Mouse (Mus musculus) hindbrain, embryonic 11.5 days (tissue): ENCODE measurements around the gene Iqch. TPM values are rescaled to one million over a fixed set of nuclear protein-coding genes. Genes with fewer than 3 reads are reported as not detected.

ENCODE experiments used
- ATAC-seq: fragments of 200-750 bp; cut with Nextera tagmentation; 2 replicates; pipeline ENCODE4 v1.8.0; 2017; ENCODE audit warnings: mild to moderate bottlenecking, moderate TSS enrichment, moderate library complexity; ENCODE audit not compliant: low FRiP score
- DNase-seq: peaks from one replicate; pipeline ENCODE4 v3.0.0-alpha.2; 2015; ENCODE audit warnings: low spot score
- H3K27ac ChIP-seq: fragments of 300-500 bp; sonication (generic); 2 replicates; pipeline ENCODE4 v1.5.1; 2014; ENCODE audit warnings: mild to moderate bottlenecking, low read depth, low read length
- H3K27me3 ChIP-seq: fragments of 300-500 bp; sonication (generic); 2 replicates; pipeline ENCODE4 v1.6.1; 2014; ENCODE audit warnings: mild to moderate bottlenecking, low read length, moderate library complexity, mixed read lengths; ENCODE audit not compliant: control insufficient read depth, insufficient read depth
- H3K36me3 ChIP-seq: fragments of 300-500 bp; sonication (generic); 2 replicates; pipeline ENCODE4 v1.6.1; 2014; ENCODE audit warnings: mild to moderate bottlenecking, low read length, moderate library complexity, mixed read lengths; ENCODE audit not compliant: control insufficient read depth, insufficient read depth
- H3K4me1 ChIP-seq: fragments of 300-500 bp; sonication (generic); replicated peaks from 2 replicates; pipeline ENCODE4 v1.6.1; 2014; ENCODE audit warnings: low read length, mixed read lengths; ENCODE audit not compliant: control insufficient read depth, insufficient read depth
- H3K4me2 ChIP-seq: fragments of 300-500 bp; sonication (generic); replicated peaks from 2 replicates; pipeline ENCODE4 v1.6.1; 2014; ENCODE audit warnings: mild to moderate bottlenecking, low read depth, low read length
- H3K4me3 ChIP-seq: fragments of 300-500 bp; sonication (generic); 2 replicates; pipeline ENCODE4 v1.5.1; 2014; ENCODE audit warnings: low read depth, low read length
- H3K9ac ChIP-seq: fragments of 300-500 bp; sonication (generic); 2 replicates; pipeline ENCODE4 v1.6.1; 2014; ENCODE audit warnings: low read depth, low read length
- H3K9me3 ChIP-seq: fragments of 300-500 bp; sonication (generic); 2 replicates; pipeline ENCODE4 v1.6.1; 2016; ENCODE audit warnings: low read length; ENCODE audit not compliant: control insufficient read depth
- WGBS: fragments of 180-500 bp; shearing (Covaris S2); extraction: QIAGEN DNeasy Blood & Tissue Kit; methylation state at CpG from one replicate; pipeline ENCODE4 v1.1.7; 2014; 5-methylcytosine and 5-hydroxymethylcytosine counted together
- polyA plus RNA-seq: library from polyadenylated mRNA; unstranded; fragments of >200 nt; fragmentation: Nextera tagmentation; extraction: Ambion mirVana; gene quantifications from 2 replicates; pipeline ENCODE4 v1.2.1, GENCODE M21; 2014

The Iqch gene
- polyA plus RNA-seq, 1 experiment from 2014 or later: 0.32 TPM

DNA sequence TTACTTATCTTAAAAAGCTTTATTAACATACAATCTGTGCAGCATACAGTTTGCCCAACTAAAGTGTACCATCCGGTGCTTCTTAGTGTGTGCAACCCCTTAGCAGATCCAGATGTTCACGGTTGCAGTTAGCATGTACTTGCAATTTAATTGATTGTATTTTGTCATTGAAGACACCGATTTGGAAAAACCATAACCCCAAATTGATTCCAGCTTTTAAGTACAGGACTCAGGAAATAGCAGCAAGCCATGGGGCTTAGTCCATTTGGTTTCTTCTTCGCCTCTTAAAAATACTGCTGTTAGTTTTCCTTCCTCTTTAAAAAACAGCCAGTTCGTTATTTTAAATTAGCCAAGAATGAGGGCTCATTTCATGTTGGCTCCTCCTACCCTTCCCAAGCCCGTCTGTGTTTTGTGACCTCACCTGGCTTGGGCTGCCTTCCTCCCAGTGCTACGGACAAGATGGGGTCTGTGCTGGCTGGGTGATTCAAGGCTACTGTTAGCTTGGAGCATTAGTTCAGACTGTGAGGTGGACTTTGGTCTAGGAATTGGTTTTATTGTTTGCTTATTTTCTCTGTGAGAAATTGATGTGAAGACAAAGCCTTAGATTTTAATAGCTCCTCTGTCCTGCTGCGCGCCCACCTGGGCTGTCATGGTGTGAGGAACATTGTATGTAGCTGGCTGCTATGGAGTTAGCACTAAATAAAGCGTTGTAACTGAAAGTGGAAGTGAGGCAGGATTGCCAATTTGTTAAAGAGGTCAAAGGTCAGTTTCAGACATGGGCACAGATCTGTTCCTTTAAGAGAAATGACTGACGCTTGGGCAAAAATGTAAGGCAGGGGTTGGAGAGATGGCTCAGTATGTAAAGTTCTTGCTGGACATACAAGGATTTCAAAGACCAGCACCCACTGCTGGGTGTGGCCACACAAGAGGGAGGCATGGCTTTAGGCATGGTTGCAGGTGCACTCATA is 12.0 kb upstream of the Iqch start:
- Histone ChIP-seq H3K4me2 (no peak overlapping the region), H3K9ac (no peak overlapping the region), H3K4me3 (no peak overlapping the region), H3K36me3 (no peaks in the 10 kb centered on the region), H3K27me3 (no peaks in the 10 kb centered on the region), H3K27ac (no peak overlapping the region), H3K4me1 (peaks cover 9% of the 10 kb centered on the region), H3K9me3 (no peaks in the 10 kb centered on the region)
- WGBS: 86% methylated on average over 11 of the region's 11 CpGs
- DNase-seq (no peak), ATAC-seq (no peak)

DNA sequence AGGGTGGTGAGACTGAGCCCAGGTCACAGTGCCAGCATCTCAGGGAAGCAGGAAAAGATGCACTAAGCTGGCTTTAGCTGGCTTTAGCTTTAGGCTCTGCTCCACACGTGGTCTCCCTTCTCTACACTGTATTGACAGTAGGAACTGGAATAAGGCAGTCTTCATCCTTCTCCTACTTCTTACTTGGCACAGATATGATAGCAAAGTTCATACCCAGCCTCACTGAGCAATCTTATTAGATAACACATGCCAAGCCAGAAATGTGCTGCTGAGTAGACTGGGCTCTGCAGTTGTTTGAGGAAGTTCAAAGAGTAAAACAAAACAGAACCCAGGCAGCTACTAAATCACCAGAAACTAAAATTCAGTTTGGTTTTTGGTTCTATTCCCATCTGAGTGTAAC is 11.3 kb upstream of the Iqch start:
- Histone ChIP-seq H3K9me3 (no peaks in the 10 kb centered on the region), H3K4me1 (peaks cover 9% of the 10 kb centered on the region), H3K4me2 (no peak overlapping the region), H3K4me3 (no peak overlapping the region), H3K36me3 (no peaks in the 10 kb centered on the region), H3K9ac (no peak overlapping the region), H3K27ac (no peak overlapping the region), H3K27me3 (no peaks in the 10 kb centered on the region)
- DNase-seq (no peak), ATAC-seq (no peak)
- WGBS: 68% methylated on average over 1 of the region's 1 CpGs

GRCm38 (mm10) chr9:63612565-63613515 is 10.5 kb upstream of the Iqch start:
- Histone ChIP-seq H3K4me3 (no peak overlapping the region), H3K4me2 (no peak overlapping the region), H3K27me3 (no peaks in the 10 kb centered on the region), H3K9me3 (no peaks in the 10 kb centered on the region), H3K4me1 (peaks cover 9% of the 10 kb centered on the region), H3K27ac (no peak overlapping the region), H3K36me3 (no peaks in the 10 kb centered on the region), H3K9ac (no peak overlapping the region)
- 50% methylated on average over 16 of the region's 16 CpGs for WGBS
- ATAC-seq (no peak), DNase-seq (peak; percentile 42)

DNA sequence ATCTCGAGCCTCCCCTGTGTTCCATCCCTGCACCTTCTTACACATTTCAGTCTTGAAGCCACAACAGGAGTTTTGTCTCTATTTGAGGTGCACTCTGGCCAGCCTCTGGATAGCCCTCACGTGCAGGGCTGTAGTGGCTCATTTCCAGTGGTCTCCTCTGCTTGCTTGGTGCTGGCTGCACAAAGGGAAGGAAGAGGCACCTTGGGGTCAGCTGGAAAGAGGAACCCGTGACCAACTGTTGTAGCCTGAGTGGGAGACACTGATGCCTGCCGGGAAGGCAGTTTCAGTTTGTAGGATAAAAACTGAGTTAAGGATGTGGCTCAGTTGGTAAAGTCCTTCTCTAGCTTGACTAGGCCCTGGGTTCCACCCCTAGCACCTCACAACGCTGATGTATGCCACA is 9.7 kb upstream of the Iqch start:
- DNase-seq: no peak
- no peak overlapping the region for H3K9ac ChIP-seq
- no peak for ATAC-seq
- no peak overlapping the region for H3K4me3 ChIP-seq
- H3K4me2 ChIP-seq: no peak overlapping the region
- H3K36me3 ChIP-seq: no peaks in the 10 kb centered on the region
- no peak overlapping the region for H3K27ac ChIP-seq
- no peaks in the 10 kb centered on the region for H3K27me3 ChIP-seq
- peaks cover 9% of the 10 kb centered on the region for H3K4me1 ChIP-seq
- H3K9me3 ChIP-seq: no peaks in the 10 kb centered on the region
- WGBS: 78% methylated on average over 5 of the region's 5 CpGs

DNA sequence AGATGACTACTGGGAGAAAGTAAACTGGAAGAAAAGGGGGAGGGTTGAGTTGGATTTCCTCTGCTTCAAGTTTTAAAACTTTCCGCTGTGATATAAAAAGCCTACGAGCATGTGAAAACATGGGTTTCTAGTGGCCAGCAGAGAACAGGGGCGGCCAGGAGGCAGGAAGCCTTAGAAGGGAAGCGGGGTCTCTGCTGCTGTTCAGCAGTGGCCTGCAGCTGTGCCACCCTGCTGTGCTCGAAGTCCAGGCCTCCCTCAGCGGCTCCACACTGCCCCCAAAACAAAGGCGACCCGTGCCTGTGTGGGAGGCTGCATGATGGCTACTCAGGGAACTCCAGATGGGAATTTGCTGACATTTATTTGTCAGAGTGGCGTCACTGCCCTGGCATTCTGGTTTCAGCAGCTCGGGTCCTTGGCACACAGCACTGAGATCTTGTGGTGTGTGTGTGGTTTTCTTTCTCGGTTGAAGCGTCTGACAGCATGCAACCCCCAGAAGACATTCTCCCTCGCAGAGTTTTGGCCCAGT is 8.6 kb upstream of the Iqch start:
- WGBS: 11% methylated on average over 13 of the region's 13 CpGs
- peak; percentile 43 for DNase-seq
- Histone ChIP-seq H3K27me3 (no peaks in the 10 kb centered on the region), H3K4me1 (peaks cover 9% of the 10 kb centered on the region), H3K4me2 (no peak overlapping the region), H3K36me3 (no peaks in the 10 kb centered on the region), H3K9ac (no peak overlapping the region), H3K4me3 (no peak overlapping the region), H3K27ac (no peak overlapping the region; the same call in 1 of the 2 replicates), H3K9me3 (no peaks in the 10 kb centered on the region)
- ATAC-seq: peak; percentile 43; the same call in 1 of the 2 replicates

- WGBS: 88% methylated on average over 6 of the region's 6 CpGs
- H3K9ac ChIP-seq: no peak overlapping the region
- no peak overlapping the region for H3K4me3 ChIP-seq
- ATAC-seq (no peak), DNase-seq (peak; percentile 17)
- no peaks in the 10 kb centered on the region for H3K9me3 ChIP-seq
- no peaks in the 10 kb centered on the region for H3K36me3 ChIP-seq
- H3K27ac ChIP-seq: no peak overlapping the region
- peaks cover 9% of the 10 kb centered on the region for H3K4me1 ChIP-seq
- no peaks in the 10 kb centered on the region for H3K27me3 ChIP-seq
- H3K4me2 ChIP-seq: no peak overlapping the region
Measured at GRCm38 (mm10) chr9:63610231-63610630, 7.9 kb upstream of the Iqch start.

- no peak for DNase-seq
- no peak overlapping the region for H3K9ac ChIP-seq
Measured at GRCm38 (mm10) chr9:63609776-63610175, 7.5 kb upstream of the Iqch start.

DNA sequence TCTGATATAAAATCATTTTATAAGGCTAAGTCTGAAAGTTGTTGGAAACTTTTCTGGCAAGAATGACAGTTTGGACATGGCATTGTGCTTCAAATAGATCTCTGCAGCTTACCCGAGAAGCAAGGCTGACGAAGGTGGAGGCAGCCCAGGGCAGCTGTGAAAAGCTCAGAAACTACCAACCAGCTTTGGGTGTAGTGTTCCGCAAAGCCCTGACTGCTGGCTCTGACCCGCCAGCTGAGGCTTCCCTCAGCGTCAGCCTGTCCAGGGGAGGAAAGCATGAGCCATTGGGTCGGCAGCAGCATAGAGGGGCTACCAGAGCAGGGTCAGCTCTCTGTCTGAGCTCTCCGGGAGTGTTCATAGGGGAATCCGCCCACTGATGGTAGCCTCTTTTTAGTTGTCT is 7.0 kb upstream of the Iqch start:
- DNase-seq: no peak
- no peaks in the 10 kb centered on the region for H3K9me3 ChIP-seq
- WGBS: 67% methylated on average over 8 of the region's 8 CpGs
- H3K9ac ChIP-seq: no peak overlapping the region
- no peak for ATAC-seq
- no peak overlapping the region for H3K27ac ChIP-seq
- H3K4me3 ChIP-seq: no peak overlapping the region
- no peaks in the 10 kb centered on the region for H3K36me3 ChIP-seq
- no peaks in the 10 kb centered on the region for H3K27me3 ChIP-seq
- H3K4me2 ChIP-seq: no peak overlapping the region
- H3K4me1 ChIP-seq: peaks cover 9% of the 10 kb centered on the region

More at GRCm38 (mm10) chr9:63609776-63610175, 7.5 kb upstream of the Iqch start:
- ATAC-seq: no peak
- Histone ChIP-seq H3K4me1 (peaks cover 9% of the 10 kb centered on the region), H3K9me3 (no peaks in the 10 kb centered on the region), H3K27ac (no peak overlapping the region), H3K4me2 (no peak overlapping the region), H3K4me3 (no peak overlapping the region), H3K27me3 (no peaks in the 10 kb centered on the region), H3K36me3 (no peaks in the 10 kb centered on the region)
- WGBS: 92% methylated on average over 2 of the region's 2 CpGs
